Mouse (Mus musculus) gastrocnemius, adult 18-20 months (tissue): Measurements from ENCODE around the gene Irak2. TPM values are rescaled to one million over a fixed set of nuclear protein-coding genes. Genes with fewer than 3 reads are reported as not detected.
"Not testable (repeated sequence)": the region's sequence is repeated elsewhere in the genome, so short reads cannot be mapped to it uniquely, and the experiment has no call there.

Source experiments
- DNase-seq: peaks from one replicate; pipeline ENCODE4 v3.0.0; 2021; ENCODE audit warnings: low spot score
- total RNA-seq, 2 experiments: library from RNA; stranded (reverse); gene quantifications; 2 replicates each; pipeline ENCODE4 v1.2.3; 2021

Gene Irak2
- total RNA-seq, 2 experiments from 2014 or later: 4.6 to 9.0 TPM

DNA sequence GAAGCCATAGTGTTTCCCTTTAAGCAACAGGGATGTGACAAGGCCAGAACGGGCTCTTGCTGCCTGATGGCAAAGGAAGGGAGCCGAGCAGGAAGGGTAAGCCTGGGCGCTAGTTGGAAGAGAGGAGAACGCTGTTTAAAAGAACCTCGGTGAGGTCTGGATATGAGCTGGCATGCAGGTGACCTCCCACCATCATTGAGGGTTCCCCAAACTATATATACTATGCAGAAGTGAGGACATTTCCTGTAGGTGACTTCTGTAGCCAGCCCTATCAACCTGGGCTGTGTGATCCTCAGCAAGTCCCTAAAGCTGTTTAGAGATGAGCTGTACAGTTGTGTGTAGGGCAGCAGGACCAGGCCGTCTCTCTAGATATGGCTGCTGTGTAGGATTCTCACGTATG is 26.0 kb downstream of the Irak2 start:
- DNase-seq: no peak

DNA sequence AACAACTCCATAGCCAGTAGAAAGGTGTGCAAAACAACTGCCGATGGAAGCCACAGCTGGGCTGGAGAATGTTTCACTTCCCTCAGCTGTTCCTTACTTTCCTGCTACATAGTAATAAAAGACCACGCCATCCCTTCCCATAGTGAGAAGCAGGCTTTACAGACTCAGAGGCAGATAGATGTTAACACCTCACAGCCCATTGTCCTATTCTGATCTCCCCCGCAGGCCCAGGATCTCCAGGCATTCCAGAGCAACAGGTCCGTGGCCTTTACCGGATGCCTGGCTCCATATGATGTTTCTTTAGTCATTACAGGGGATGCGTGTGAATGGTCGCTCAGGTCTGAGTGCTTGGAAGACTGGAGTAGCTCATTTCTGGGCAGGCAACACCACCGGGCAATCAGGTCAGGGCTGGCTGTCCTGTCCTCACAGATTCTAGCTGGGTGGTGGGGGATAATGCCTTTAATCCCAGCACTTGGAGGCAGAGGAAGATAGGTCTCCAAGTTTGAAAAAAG is 29.4 kb downstream of the Irak2 start:
- no peak for DNase-seq

GRCm38 (mm10) chr6:113668287-113669154 is 30.3 kb downstream of the Irak2 start:
- DNase-seq: peak; percentile 26

GRCm38 (mm10) chr6:113669821-113670220 is 31.6 kb downstream of the Irak2 start:
- no peak for DNase-seq

DNA sequence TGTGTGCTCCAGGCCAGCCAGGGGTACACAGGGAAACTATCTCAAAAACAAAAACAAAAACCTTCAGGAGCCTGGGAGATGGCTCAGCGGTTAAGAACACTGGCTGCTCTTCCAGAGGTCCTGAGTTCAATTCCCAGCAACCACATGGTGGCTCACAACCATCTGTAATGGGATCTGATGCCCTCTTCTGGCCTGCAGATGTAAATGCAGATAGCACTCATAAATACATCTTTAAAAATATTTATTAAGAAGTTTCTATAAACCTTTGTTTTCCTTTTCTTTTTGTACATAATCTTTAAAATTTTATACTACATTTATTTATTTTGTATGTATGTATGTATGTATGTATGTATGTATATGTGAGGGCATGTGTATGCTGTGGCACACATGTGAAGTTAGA is 33.8 kb downstream of the Irak2 start:
- not testable (repeated sequence) for DNase-seq

DNA sequence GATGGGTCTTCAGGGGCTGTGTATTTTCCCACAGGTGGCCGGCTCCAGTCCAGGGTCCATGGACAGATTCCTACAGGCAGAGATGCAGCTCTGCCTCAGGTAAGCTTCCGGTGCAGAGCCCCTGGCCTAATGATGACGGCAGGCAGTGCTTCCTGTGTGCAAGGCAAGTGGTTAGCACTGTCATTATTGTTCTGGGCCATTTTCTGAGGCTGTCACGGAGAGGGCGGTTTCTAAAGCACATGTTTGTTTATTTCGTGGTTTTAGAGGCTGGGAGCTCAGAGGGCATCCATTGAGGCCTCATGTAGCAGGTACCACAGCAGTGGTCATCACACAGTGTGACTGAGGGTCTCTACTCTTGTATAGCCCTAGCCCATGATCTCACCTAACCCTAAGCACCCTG is 34.7 kb downstream of the Irak2 start:
- DNase-seq: no peak

DNA sequence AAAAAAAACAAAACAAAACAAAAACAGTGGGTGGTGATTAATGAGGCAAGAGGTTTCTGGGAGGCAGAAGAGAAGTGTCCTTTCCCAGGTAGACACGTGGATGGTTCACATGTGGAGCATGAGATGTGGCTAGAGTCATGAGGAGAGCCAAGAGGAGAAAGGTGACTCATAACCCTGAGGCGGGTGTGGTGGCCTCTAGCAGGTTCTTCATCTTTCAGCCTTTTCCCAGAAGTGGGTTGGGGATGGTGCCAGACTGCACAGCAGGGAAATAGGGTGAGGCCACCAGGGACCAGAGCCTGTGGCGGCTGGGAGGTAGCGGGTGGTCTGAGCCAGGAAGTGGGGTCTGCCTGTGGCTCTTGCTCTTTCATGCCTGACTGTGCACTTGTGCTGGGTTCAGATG is 37.0 kb downstream of the Irak2 start:
- no peak for DNase-seq

GRCm38 (mm10) chr6:113675991-113676390 is 37.7 kb downstream of the Irak2 start:
- no peak for DNase-seq

DNA sequence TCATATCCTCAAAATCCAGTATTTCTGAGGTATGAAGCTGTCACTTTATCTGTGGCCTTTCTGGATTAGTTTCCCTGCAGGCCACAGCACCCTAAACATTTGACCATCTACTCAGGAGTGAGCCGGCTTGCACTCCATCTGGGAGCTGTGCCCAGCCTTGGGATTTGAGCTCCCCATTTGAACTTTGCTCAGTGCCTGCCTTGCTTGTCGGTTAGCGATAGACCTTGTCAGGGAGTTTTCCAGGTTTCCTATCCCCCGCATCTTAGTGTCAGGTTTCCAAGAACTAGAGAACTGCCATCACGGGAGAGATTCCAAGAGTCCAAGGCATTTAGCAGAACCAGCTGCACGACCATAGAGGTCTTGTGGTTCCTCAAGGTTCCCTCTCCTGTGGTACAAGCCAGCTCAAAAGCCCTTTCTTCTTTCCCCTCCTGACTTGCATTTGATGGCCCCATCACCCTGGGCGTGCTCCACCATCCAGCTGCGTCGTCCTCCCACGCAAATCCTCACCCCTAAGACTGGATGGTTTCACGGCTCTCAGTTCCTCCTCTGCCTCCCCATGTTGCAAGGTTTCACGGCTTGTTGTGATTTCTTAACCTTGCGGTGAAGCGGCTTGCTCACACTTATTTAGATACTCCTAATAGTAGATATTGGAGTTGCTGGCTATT is 38.9 kb downstream of the Irak2 start:
- no peak for DNase-seq

GRCm38 (mm10) chr6:113678246-113679012 is 40.2 kb downstream of the Irak2 start:
- no peak for DNase-seq

DNA sequence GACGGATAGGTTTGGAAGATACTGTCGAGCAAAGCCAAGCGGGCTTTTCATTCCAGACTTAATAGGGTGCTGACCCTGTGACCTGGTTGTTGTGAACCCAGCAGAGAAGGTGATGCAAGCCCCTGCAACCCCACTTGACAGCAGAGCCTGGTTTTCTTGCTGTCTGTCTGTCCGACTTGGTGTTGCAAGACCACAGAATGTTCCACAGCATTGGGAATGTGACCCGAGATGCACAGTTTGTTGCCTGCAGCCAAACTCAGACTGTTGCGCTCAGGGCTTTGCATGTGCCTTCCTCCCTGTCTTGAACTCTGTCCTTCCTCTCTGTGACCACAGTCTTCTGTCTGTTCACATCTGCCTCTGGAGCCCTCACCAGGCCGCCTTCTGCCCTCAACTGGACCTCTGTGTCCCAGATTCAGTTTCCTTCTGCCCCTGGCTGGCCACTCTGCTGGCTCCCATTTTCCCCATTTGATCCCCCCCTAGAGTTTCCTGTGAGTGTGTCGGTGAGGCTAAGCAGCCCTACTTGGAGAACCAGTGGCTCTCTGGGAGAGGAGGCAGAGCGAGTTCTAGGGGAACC is 41.8 kb downstream of the Irak2 start:
- no peak for DNase-seq

- DNase-seq: peak; percentile 80
Observed at GRCm38 (mm10) chr6:113681271-113681670, 43.0 kb downstream of the Irak2 start.

DNA sequence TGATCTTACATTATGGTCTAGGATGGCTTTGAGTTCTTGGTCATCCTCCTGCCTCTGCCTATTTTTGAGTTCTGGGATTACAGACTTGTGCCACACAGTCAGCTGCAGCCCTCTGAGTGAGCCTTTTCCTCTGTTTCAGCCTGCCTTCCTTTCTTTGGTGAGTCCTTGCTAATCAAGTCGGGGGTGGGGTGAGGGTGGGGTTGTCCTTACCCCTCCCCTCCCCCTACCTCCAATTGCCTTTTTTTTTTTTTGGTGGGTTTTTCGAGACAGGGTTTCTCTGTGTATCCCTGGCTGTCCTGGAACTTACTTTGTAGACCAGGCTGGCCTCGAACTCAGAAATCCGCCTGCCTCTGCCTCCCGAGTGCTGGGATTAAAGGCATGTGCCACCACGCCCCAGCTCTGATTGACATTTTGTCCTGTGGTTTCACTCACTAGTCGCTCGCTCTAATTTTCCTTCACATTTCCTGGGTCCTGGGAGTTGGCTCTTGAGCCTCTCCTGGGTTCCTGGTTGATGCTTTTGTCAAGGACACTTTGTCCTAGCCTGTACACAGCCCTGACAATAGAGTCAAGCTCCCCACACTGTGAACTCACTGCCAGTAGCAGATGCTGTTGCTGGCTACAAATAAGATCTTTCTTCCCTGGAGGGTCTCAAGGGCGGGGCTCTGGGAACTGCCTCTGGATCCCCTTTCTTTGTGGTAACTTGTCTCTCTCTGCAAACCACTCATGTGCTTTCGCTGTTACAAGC is 45.0 kb downstream of the Irak2 start:
- DNase-seq: no peak

DNA sequence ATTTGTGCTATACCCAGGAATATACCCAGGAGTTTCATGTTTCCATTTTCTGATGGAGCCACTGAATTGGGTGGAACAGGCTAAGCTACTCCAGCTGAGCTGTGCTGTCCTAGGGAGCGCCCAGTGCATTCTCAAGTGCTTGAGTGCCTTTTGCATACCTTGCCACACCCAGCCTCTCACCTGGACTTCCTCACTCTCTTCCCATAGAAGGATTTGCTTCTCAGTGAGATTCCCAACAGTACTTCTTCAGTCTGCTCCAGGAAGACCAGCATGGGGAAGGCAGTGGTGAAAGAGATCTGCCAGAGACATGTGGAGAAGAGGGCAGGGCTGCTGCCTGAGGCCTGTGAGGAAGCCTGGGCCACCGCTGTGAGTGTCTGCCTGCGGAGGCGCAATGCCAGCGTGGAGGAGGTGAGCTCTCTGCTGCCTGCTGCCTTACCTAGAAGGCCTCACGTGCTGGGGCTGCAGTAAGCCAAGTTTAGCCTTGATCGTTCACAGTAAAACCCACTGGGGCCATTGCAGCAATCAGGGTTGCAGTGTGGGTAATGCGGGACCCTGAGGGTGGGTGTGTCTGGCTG is 48.4 kb downstream of the Irak2 start:
- DNase-seq: no peak

DNA sequence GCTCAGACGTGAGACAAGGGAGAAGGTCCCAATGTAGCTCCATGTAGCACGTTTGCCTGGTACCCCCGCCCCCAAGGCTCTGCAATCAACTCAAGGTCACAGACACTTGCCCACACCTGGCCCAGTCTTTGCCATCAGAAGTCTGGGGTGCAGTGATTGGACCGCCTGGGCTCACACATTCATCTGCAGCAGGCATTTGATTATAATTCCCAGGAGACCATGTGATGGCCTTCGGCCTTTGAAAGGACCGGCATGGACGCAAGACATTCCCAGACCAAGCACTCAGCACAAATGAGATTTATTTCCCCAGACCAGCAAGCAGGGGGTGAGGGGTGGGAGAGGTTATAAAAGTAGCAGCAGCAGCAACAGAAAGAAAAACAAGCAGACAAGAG is 51.7 kb downstream of the Irak2 start:
- no peak for DNase-seq

- DNase-seq: peak; percentile 19
Observed at GRCm38 (mm10) chr6:113690400-113691083, 52.3 kb downstream of the Irak2 start.

- DNase-seq: no peak
Observed at GRCm38 (mm10) chr6:113691084-113691462, 52.8 kb downstream of the Irak2 start.

- DNase-seq: no peak
Observed at GRCm38 (mm10) chr6:113692661-113693133, 54.4 kb downstream of the Irak2 start.

GRCm38 (mm10) chr6:113693377-113693776 is 55.1 kb downstream of the Irak2 start:
- DNase-seq: no peak

- DNase-seq: no peak
Observed at GRCm38 (mm10) chr6:113695203-113695602, 56.9 kb downstream of the Irak2 start.
